Mouse (Mus musculus) CH12.LX (cell line): Measurements from ENCODE around the gene Sv2c. TPM values are rescaled to one million over a fixed set of nuclear protein-coding genes. Genes with fewer than 3 reads are reported as not detected.

Experiments used
- DNase-seq: peaks from one replicate; pipeline ENCODE4 v3.0.0-alpha.2; 2013; ENCODE audit errors: extremely low read depth
- H3K27ac ChIP-seq: 2 replicates; pipeline ENCODE4 v1.5.1; 2012; ENCODE audit warnings: low read depth, mild to moderate bottlenecking, control low read depth, moderate library complexity; ENCODE audit not compliant: insufficient read depth
- H3K27me3 ChIP-seq: replicated peaks from 2 replicates; pipeline ENCODE3; 2012; ENCODE audit warnings: inconsistent platforms
- H3K36me3 ChIP-seq, 2 experiments: replicated peaks in 1 of 2; 2 replicates each; pipeline versions ENCODE3 to v1.6.1; 2012; ENCODE audit warnings: inconsistent platforms in 1 of 2, low read length in 1 of 2, mild to moderate bottlenecking in 1 of 2, mixed read lengths in 1 of 2, moderate library complexity in 1 of 2; ENCODE audit not compliant: control insufficient read depth in 1 of 2, insufficient read depth in 1 of 2
- H3K4me1 ChIP-seq, 2 experiments: 2 replicates each; pipeline ENCODE4 v1.6.1; 2012; ENCODE audit warnings: inconsistent platforms in 1 of 2, moderate library complexity in 1 of 2; ENCODE audit not compliant: insufficient read depth in 2 of 2, control insufficient read depth in 1 of 2
- H3K4me2 ChIP-seq: 2 replicates; pipeline ENCODE4 v1.6.1; 2012; ENCODE audit warnings: low read depth, mild to moderate bottlenecking, control low read depth; ENCODE audit not compliant: poor library complexity, insufficient read depth, severe bottlenecking
- H3K4me3 ChIP-seq, 3 experiments: fragments of 150-350 bp in 1 of 3; sonication (generic) in 1 of 3; replicated peaks in 1 of 3; 2 replicates each; pipeline versions ENCODE3 to v1.5.1; 2011 to 2012; ENCODE audit warnings: low read depth in 2 of 3, low read length in 2 of 3, mild to moderate bottlenecking in 2 of 3, moderate library complexity in 2 of 3, control low read depth in 1 of 3, improper control_type of control experiment in 1 of 3, inconsistent platforms in 1 of 3, mixed read lengths in 1 of 3; ENCODE audit not compliant: poor library complexity in 1 of 3
- H3K79me2 ChIP-seq: replicated peaks from 2 replicates; pipeline ENCODE4 v1.6.1; 2012; ENCODE audit warnings: mild to moderate bottlenecking, moderate library complexity; ENCODE audit not compliant: control insufficient read depth, poor library complexity, insufficient read depth, severe bottlenecking; ENCODE audit errors: extremely low read depth
- H3K9ac ChIP-seq: 2 replicates; pipeline ENCODE4 v1.6.1; 2012; ENCODE audit warnings: low read depth, mild to moderate bottlenecking, control low read depth, moderate library complexity; ENCODE audit not compliant: insufficient read depth
- H3K9me3 ChIP-seq: replicated peaks from 2 replicates; pipeline ENCODE3; 2012; ENCODE audit warnings: low read length, inconsistent platforms, mixed read lengths
- CTCF ChIP-seq, 2 experiments: IDR thresholded peaks in 1 of 2; conservative IDR thresholded peaks in 1 of 2; 2 replicates each; pipeline ENCODE4 v1.5.1; 2011 to 2012; ENCODE audit warnings: low read depth in 2 of 2, low read length in 2 of 2, improper control_type of control experiment in 1 of 2, inconsistent platforms in 1 of 2, mild to moderate bottlenecking in 1 of 2, moderate library complexity in 1 of 2
- E2F4 ChIP-seq: IDR thresholded peaks from 2 replicates; pipeline ENCODE4 v1.6.1; 2011; ENCODE audit warnings: low read depth, low read length, improper control_type of control experiment; ENCODE audit not compliant: insufficient replicate concordance
- ELF1 ChIP-seq: IDR thresholded peaks from 2 replicates; pipeline ENCODE4 v1.6.1; 2014; ENCODE audit warnings: low read depth, mild to moderate bottlenecking, inconsistent platforms, low read length, improper control_type of control experiment
- ETS1 ChIP-seq: conservative IDR thresholded peaks from 2 replicates; pipeline ENCODE4 v1.6.1; 2012; ENCODE audit warnings: low read depth, mild to moderate bottlenecking, inconsistent platforms, low read length, improper control_type of control experiment, moderate library complexity
- HCFC1 ChIP-seq: IDR thresholded peaks from 2 replicates; pipeline ENCODE4 v1.6.1; 2012; ENCODE audit warnings: low read depth, mild to moderate bottlenecking, inconsistent platforms, low read length, improper control_type of control experiment
- IRF4 ChIP-seq: IDR thresholded peaks from 2 replicates; pipeline ENCODE4 v1.6.1; 2014; ENCODE audit warnings: low read depth, mild to moderate bottlenecking, inconsistent platforms, low read length, improper control_type of control experiment
- JUN ChIP-seq: IDR thresholded peaks from 2 replicates; pipeline ENCODE4 v1.6.1; 2011; ENCODE audit warnings: low read depth, mild to moderate bottlenecking, low read length, improper control_type of control experiment, moderate library complexity; ENCODE audit not compliant: insufficient read depth
- MAFK ChIP-seq: IDR thresholded peaks from 2 replicates; pipeline ENCODE4 v1.6.1; 2011; ENCODE audit warnings: low read length, improper control_type of control experiment; ENCODE audit not compliant: insufficient replicate concordance
- MAX ChIP-seq: IDR thresholded peaks from 2 replicates; pipeline ENCODE4 v1.6.1; 2011; ENCODE audit warnings: low read length, improper control_type of control experiment
- MAZ ChIP-seq: IDR thresholded peaks from 2 replicates; pipeline ENCODE4 v1.6.1; 2012; ENCODE audit warnings: low read depth, mild to moderate bottlenecking, inconsistent platforms, low read length, improper control_type of control experiment, moderate library complexity
- MXI1 ChIP-seq: IDR thresholded peaks from 2 replicates; pipeline ENCODE4 v1.6.1; 2011; ENCODE audit warnings: mild to moderate bottlenecking, low read depth, low read length, improper control_type of control experiment
- MYC ChIP-seq: IDR thresholded peaks from 2 replicates; pipeline ENCODE4 v1.6.1; 2011; ENCODE audit warnings: low read depth, mild to moderate bottlenecking, improper control_type of control experiment, low read length
- NRF1 ChIP-seq: IDR thresholded peaks from 2 replicates; pipeline ENCODE4 v1.6.1; 2014; ENCODE audit warnings: low read depth, mild to moderate bottlenecking, inconsistent platforms, low read length, improper control_type of control experiment, moderate library complexity
- POLR2A ChIP-seq: IDR thresholded peaks from 2 replicates; pipeline ENCODE4 v1.6.1; 2011; ENCODE audit warnings: low read depth, mild to moderate bottlenecking, improper control_type of control experiment, low read length
- RAD21 ChIP-seq: IDR thresholded peaks from 2 replicates; pipeline ENCODE4 v1.6.1; 2011; ENCODE audit warnings: low read depth, mild to moderate bottlenecking, low read length, improper control_type of control experiment, moderate library complexity
- SIN3A ChIP-seq: IDR thresholded peaks from 2 replicates; pipeline ENCODE4 v1.6.1; 2012; ENCODE audit warnings: low read length, improper control_type of control experiment, inconsistent platforms
- SMC3 ChIP-seq: IDR thresholded peaks from 2 replicates; pipeline ENCODE4 v1.6.1; 2011; ENCODE audit warnings: low read depth, low read length, improper control_type of control experiment
- USF1 ChIP-seq: IDR thresholded peaks from 2 replicates; pipeline ENCODE4 v1.6.1; 2014; ENCODE audit warnings: low read depth, mild to moderate bottlenecking, inconsistent platforms, low read length, improper control_type of control experiment
- USF2 ChIP-seq: conservative IDR thresholded peaks from 2 replicates; pipeline ENCODE4 v1.6.1; 2011; ENCODE audit warnings: low read depth, low read length, improper control_type of control experiment
- ZKSCAN1 ChIP-seq: IDR thresholded peaks from 2 replicates; pipeline ENCODE4 v1.6.1; 2012; ENCODE audit warnings: low read depth, inconsistent platforms, low read length, improper control_type of control experiment, borderline replicate concordance
- ZMIZ1 ChIP-seq: IDR thresholded peaks from 2 replicates; pipeline ENCODE4 v1.6.1; 2012; ENCODE audit warnings: low read depth, mild to moderate bottlenecking, inconsistent platforms, low read length, improper control_type of control experiment
- ZNF384 ChIP-seq: IDR thresholded peaks from 2 replicates; pipeline ENCODE4 v1.6.1; 2012; ENCODE audit warnings: low read depth, low read length, improper control_type of control experiment, inconsistent platforms
- dilution Hi-C: fragments of 300-500 bp; cut with MboI; formaldehyde crosslinking; loops from 2 replicates; pipeline ENCODE4 v1.14.3; 2020; ENCODE audit warnings: low sequenced_read_pairs; ENCODE audit not compliant: extremely low pct_unique_long_range_greater_than_20kb, extremely low pct_ligation_motif_present
- in situ Hi-C: fragments of 300-500 bp; cut with MboI; formaldehyde crosslinking; loops from 3 replicates; pipeline ENCODE4 v1.14.3; 2019; ENCODE audit warnings: low sequenced_read_pairs, low pct_ligation_motif_present, low pct_unique_long_range_greater_than_20kb, mixed read lengths
- polyA plus RNA-seq: library from polyadenylated mRNA; unstranded; fragments of >175 nt; gene quantifications from 2 replicates; pipeline ENCODE4 v1.2.1, GENCODE M21; 2012; ENCODE audit warnings: low read depth; ENCODE audit not compliant: insufficient read length
- total RNA-seq, 2 experiments: library from RNA; depleted of rRNA; stranded (reverse); fragments of 300-350 nt in 1 of 2; fragments of >200 nt in 1 of 2; gene quantifications; 2 replicates each; pipeline ENCODE4 v1.2.3; 2012 to 2014

Gene Sv2c
- total and polyA plus RNA-seq, 3 experiments, result 0.04 to 0.13 TPM; not detected in 1

- H3K4me1 ChIP-seq, result peaks cover 7 to 18% of the 10 kb centered on the region in 2 experiments
- no peak overlapping the region for H3K4me2 ChIP-seq
- no peaks in the 10 kb centered on the region for H3K36me3 ChIP-seq
- TF ChIP-seq MAZ (no peak), SMC3 (no peak), CTCF (conservative IDR thresholded peaks at IDR 0.05 in 1 of 2, IDR thresholded peaks at IDR 0.05 in 1 of 2; ENCODE audit: low read depth in 2 of 2, low read length in 2 of 2) (peak; percentile 22 to 38; a peak in 3 of 4 replicates), MXI1 (no peak)
- H3K4me3 ChIP-seq, result no peak overlapping the region
- H3K9me3 ChIP-seq, result peaks cover 3% of the 10 kb centered on the region
- in situ Hi-C loops (no loop called here), dilution Hi-C loops (no loop called here)
- H3K27me3 ChIP-seq, result no peaks in the 10 kb centered on the region
- DNase-seq, result no peak
- no peak overlapping the region for H3K9ac ChIP-seq
- no peaks in the 10 kb centered on the region for H3K79me2 ChIP-seq
- no peak overlapping the region for H3K27ac ChIP-seq
These were observed 135.1 kb downstream of the Sv2c start for GRCm38 (mm10) chr13:95997294-95997693.

- peaks cover 3% of the 10 kb centered on the region for H3K9me3 ChIP-seq
- H3K9ac ChIP-seq, result no peak overlapping the region
- H3K79me2 ChIP-seq, result no peaks in the 10 kb centered on the region
- H3K36me3 ChIP-seq, result no peaks in the 10 kb centered on the region
- no peak overlapping the region for H3K27ac ChIP-seq
- DNase-seq, result no peak
- TF ChIP-seq SMC3, result no peak
- TF ChIP-seq ETS1, result no peak
- no peak for TF ChIP-seq ZNF384
- no peak for TF ChIP-seq ZMIZ1
- no peak for TF ChIP-seq HCFC1
- TF ChIP-seq E2F4, result no peak
- dilution Hi-C loops (no loop called here), in situ Hi-C loops (no loop called here)
- H3K4me1 ChIP-seq, result no peaks in the 10 kb centered on the region
- no peaks in the 10 kb centered on the region for H3K27me3 ChIP-seq
- no peak overlapping the region for H3K4me2 ChIP-seq
- no peak overlapping the region for H3K4me3 ChIP-seq
These were observed 137.4 kb downstream of the Sv2c start for GRCm38 (mm10) chr13:95994705-95995703.

GRCm38 (mm10) chr13:95988181-95988580 is 144.2 kb downstream of the Sv2c start:
- H3K36me3 ChIP-seq, result no peaks in the 10 kb centered on the region
- no peaks in the 10 kb centered on the region for H3K27me3 ChIP-seq
- no peaks in the 10 kb centered on the region for H3K9me3 ChIP-seq
- no peak overlapping the region for H3K9ac ChIP-seq
- dilution Hi-C loops, result no loop called here
- no peak overlapping the region for H3K4me2 ChIP-seq
- in situ Hi-C loops, result no loop called here
- peak overlapping the region; percentile 16; the same call in 1 of the 2 replicates for H3K27ac ChIP-seq
- DNase-seq, result peak; percentile 56
- peaks cover 7 to 12% of the 10 kb centered on the region in 2 experiments for H3K4me1 ChIP-seq
- no peak overlapping the region for H3K4me3 ChIP-seq
- no peaks in the 10 kb centered on the region for H3K79me2 ChIP-seq
- TF ChIP-seq NRF1 (no peak), SMC3 (no peak), JUN (no peak), USF1 (no peak), SIN3A (no peak), ZMIZ1 (no peak), POLR2A (no peak), RAD21 (no peak), E2F4 (no peak), ETS1 (peak; percentile 35; the same call in 1 of the 2 replicates), USF2 (no peak), ELF1 (peak; percentile 53; the same call in 1 of the 2 replicates), MYC (no peak), IRF4 (0 out of 2 replicates have a peak, but pooled peaks have one; percentile 36), ZKSCAN1 (no peak), MXI1 (no peak), MAX (no peak), MAFK (peak; percentile 75; the same call in 1 of the 2 replicates)
